Mouse (Mus musculus): Measurements from ENCODE around the gene Sdha.

DNA sequence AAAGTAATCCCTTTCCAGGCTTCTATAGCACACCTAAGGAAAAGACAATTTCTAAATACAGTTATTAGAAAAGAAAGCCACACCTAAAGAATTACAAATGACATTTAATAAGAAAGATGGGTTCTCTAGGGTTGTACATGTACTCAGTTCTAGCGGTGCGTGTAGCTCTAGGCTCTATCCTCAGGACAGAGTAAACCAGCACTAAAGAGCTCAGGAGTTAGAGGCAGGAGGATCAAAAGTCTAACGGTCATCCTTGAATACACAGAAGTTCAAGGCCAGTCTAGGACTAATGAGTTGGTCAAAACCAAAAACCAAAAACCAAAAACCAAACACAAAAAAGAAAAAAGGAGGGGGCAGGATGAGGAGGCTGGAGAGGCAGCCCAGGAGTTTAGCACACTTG, 35.5 kb downstream of the Sdha start:
- no peak for TF ChIP-seq CTCF (IDR thresholded peaks at IDR 0.05; ENCODE audit: extremely low read depth, insufficient read length, insufficient replicate concordance, low read depth, low read length)
- TF ChIP-seq POLR2A (IDR thresholded peaks at IDR 0.05; ENCODE audit: low read depth, low read length): no peak

All from small intestine, adult 2 months (tissue).